Mouse (Mus musculus): Measurements from ENCODE around the gene Ptprm.

Ptprm gene

DNA sequence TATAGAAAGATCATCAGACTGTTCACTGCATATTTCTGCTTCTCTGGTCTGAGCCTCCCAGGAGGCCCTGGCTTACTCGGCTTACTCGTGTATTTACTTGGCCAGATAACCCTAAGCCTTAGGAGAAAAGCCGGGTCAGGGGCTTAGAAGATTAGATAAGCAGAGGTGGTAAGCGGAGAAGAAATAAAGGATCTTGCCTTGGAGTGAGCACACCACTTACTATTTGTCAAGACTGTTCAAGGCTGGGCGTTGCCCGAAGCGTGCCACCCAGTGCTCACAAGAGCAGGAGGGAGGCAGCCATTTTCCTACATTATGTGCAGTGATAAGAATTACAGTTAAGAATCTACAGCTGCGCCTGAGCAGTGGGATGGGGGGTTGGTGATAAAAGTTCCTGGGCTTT, 646.6 kb downstream of the Ptprm start:
- no peak for DNase-seq

DNA sequence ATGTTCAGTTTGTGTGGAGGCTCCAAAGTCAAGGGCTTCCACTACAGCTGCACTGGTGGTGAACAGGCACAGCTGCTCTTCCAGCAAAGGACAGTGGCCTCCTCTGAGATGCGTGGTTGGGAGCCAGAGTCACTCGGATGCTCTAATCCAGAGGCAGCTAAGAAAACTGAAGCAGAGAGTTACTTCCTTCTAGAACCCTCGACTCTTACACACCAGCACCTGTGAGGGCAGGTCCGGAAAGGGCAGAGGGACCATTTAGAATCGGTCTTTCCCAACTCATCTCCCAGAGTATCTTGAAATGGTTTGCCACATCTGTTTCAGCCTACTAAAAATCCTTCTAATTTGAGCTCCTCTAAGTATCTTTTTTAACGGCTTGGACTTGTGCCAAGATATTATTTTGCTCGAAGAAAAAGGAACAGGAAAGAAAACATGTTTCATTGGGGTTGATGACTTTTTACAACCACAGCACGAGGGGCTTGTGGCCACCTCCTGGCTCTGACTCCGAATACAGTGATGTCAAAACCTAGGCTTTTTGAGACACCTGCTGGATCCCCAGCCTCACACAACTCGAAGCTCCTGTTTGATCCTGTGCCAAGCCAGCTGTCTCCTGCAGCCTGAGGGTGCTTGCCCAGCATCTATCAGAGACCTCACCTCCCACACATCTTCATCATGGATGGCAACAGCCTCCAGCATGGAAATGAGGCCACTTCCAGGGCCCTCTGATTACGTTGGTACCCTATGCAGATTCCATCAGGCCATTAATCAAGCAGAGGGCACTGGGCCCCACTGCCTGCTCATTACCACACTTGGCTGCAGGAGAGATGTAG, 652.7 kb downstream of the Ptprm start:
- no peak for DNase-seq

DNA sequence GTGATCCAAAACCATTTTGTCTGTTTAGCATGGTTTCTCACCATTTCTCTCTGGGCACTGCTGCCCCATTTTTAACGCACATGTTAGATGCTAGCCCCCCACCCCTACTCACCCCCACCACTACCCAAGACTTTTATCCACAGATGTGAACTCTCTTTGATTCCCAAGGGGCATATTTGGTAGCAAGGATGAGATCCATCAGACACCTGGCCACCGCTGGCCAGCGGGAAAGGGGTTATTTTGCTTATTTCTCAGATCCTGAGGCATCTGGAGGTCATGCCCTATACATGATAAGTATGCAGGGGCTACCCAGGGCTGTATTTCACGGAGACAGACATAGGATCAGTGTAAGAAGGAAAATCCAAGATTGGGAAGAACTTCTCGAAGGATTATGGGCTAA, 654.4 kb downstream of the Ptprm start:
- DNase-seq: no peak

DNA sequence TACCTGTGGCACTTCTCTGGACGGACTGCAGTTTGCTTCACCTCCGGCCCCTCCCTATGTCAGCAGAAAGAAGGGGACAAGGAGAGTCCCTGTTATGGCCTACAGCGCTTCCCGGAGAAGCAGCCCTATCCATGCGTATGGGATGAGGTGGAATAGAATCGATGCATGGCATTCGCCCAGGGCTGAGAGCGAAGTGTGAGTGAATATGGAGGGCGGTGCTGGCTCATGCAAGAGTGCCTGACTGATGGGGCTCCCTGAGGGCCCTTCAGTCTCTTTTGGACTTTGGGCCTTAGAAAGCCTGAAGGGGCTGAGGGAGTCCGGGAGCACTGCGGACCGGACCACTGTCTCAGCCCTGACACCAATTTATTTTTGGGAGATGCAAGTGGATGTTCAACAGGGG, 656.6 kb downstream of the Ptprm start:
- DNase-seq: no peak

DNA sequence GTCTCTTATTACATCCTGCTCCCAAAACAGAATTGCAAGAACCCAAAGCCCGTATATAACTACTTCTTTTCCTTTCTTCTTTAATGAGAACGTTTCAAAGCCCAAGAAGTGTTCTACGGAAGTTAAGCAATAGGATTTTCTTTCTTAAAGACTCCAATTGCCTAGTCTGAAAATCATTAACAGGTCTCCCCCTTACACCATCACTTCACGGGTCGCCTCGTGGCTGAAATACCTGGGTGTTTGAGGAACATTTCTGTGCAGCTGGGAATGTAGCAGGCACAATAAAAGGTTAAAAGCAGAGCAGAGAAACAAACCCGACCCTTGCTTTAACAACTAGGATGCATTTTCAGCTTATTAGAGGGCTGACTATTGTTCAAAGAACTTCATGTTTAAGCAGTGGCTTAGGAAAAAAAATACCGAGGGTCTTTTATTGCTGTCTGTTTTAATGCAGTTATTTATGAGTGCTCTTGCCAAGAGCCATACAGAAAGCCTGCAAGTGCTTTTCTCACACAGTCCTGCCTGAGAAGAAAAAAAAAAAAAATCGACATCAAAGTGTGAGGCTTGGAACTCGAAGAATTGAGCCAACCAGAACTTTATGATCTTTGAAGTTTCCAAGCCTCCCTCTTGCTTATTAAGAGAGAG, 657.6 kb downstream of the Ptprm start:
- no peak for DNase-seq

GRCm38 (mm10) chr17:66694326-66694725, 659.9 kb downstream of the Ptprm start:
- no peak for DNase-seq

GRCm38 (mm10) chr17:66693676-66694304, 660.5 kb downstream of the Ptprm start:
- peak in 1 of 2 experiments; percentile 9 for DNase-seq

DNA sequence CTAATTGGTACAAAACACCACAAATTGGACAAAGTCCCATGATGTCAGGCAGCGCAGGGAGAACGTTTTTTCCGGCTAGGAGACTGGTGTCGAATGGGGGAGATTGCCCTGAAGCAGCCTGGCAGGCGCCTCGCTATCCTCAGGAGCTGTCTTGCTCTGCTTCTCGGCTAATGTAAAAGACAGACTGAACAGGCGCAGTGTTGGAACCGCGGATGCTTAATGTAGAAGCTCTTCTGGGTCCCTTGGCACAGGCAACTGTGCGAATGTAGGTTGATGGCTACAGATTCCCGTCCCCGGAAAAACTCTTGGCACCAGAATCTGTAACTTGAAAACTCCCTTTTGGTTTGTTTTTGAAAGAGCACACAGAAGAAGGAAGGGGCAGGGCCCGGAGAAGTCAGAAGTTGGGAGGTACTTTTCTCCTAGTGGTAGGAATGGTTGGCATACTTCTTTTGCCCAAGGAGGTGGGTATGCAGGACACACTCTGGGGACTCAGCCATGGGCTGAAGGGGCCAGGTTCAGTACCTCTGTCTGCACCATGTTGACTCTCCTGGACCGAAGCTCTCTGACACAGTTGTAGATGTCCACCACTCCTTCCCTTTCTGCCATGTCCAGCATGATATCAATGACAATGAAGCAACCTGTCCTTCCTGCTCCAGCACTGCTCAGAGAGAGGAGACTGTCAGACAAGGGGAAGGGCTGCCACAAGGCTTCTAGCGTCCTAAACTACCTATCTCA, 661.1 kb downstream of the Ptprm start:
- DNase-seq: no peak

DNA sequence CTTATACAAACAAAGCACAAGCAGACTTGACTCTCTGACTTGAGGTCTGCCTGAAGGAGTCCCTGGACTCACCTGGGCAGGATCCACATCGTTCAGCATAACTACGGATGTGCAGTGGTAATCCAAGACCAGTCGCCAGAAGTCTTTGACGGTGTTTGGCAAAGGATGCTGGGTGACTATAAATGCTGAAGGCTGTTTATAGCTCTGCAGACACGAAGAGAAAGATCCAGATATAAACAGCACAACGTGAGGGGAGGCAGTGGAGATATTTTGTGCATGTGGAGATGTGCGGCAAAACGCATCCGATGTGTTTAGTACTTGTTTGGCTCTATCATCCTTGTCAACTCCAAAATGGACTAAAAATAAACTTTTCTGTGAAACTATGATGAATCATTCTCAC, 666.1 kb downstream of the Ptprm start:
- DNase-seq: no peak

- no peak for DNase-seq
These were observed 666.7 kb downstream of the Ptprm start for GRCm38 (mm10) chr17:66687543-66687942.

DNA sequence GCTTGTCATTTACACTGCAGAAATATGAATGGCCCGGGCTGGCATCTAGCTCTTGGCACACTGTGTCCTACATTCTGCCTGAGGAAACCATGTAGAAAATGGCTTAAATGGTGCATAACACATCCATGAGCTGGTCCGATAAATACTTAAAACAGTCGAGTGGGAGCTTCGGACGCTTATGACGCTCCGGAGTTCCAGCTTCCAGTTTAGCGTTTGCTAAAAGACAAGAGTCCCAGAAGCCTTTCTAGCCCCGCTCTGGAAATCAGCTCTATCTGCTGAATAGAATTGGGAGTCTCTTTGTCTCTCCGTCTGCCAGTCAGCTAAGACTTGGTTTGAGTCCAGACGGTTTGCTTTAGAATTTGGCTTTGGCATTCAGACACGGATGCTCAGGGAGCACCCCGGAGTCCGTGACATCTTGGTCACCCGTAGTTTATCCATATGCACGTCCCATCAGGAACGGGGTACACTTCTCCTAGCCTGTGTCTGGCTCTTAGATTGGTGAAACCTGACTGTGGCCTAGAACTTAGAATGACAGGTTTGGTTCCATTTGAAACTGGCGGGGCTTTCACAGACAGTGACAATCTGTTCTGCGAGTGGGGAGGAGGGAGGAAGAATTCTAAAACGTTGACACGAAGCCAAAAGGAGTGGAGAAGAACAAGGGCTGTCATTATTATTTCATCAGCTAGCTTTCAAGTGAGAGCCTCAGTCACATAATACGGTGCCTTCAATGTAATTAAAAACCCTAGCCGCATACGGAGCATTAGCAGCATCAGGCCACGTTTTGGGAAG, 667.4 kb downstream of the Ptprm start:
- DNase-seq: peak; percentile 43 to 70

DNA sequence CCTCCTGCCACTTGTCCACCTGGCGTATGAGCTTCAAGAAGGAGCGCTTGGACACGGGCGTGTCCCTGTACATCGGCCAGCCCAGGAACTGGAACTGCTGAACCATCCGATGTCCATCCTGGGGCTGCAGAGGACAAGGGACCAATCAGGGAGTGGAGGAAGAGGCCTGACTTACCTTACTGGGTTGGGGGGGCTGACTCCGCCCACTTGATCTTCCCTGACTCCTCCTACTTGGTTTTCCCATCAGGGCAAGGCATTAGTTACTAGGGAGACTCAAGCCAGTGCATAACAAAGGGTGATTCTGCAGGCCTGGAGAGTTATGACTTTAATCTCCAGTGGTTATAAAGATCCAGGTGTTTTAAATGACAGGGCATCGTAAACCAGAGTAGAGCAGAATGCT, 670.8 kb downstream of the Ptprm start:
- no peak for DNase-seq

DNA sequence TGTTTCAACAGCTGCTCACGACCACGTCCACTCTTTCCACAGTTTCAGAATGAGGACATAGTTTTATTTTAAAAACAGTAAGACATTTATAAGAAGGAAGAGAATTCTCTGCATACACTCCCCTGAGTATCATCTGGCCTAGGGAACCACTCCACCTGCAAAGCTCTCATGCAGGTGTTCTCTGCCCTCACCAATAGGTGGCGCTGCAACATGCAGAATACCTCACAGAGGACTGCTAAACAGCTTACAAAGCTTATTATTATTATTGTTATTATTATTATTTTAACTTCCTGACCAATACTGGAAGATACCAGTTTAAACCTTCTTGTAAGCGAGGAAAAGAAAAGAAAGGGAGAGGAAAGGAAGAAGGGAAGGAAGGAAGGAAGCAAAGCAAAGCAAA, 673.6 kb downstream of the Ptprm start:
- DNase-seq: peak; percentile 76 to 83

DNA sequence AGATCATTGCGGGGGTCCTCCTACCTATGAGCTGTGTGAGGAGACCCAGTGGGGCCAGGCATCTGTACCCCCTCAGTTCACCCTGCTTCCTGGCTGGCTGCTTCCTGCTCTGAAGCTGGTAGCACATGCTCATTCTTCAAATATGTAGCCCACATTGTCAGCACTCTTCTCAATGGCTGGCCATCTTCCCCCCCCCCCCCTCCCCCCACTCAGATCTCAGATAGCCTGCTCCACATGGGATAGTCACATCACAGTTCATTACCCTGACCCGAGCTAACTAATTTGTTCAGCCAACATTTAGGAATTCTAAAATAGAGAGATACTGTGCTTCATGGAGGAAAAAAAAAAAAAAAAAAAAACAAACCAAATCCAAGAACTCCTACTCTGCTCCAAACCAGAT, 679.6 kb downstream of the Ptprm start:
- DNase-seq: no peak

DNA sequence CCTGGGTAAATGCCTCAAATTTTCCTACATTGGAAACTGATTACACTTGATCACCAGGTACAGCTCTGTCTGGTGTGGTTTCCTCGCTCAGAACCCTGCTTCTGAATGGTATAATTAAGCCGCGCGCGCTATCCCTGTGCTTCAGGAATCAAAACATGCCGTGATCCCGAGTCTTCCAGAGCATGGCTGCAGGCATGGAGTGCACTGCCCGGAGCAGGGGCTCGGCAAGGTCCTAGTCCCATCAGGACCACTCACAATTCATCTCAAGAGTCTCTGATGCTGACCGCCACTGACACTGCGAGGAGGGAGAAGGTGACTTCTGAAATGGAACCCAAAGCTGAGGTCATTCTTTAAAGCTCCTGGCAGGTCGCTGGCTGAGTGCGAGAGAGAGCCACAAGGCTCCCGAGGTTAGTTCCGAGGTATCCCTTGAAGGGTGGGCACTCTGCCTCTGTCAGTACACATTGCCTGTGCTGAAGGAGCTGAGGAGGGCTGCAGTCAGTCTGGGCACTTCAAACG, 682.5 kb downstream of the Ptprm start:
- DNase-seq: no peak

DNA sequence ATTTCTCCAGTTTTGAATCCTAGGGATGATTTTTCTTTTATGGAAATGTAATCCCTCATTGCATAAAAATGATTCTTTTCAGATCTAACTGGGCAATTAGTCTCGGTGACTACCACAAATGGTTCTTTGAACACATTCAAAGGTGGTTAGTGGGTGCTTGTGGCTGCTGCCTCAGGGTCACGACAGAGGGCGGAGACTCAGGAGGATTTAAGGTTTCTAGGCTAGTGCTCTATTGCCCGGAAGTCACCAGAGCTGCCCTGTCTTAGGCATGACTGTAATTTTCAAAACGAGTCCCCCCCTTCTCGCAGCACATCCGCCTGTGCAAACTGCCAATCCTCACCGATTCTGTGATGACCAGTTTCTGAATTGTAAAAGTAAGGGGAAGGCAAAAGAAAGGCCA, 683.0 kb downstream of the Ptprm start:
- no peak for DNase-seq

- DNase-seq: no peak
These were observed 688.5 kb downstream of the Ptprm start for GRCm38 (mm10) chr17:66665791-66666190.

GRCm38 (mm10) chr17:66665201-66665756, 689.0 kb downstream of the Ptprm start:
- DNase-seq: no peak

- DNase-seq: no peak
These were observed 689.5 kb downstream of the Ptprm start for GRCm38 (mm10) chr17:66664796-66665195.

DNA sequence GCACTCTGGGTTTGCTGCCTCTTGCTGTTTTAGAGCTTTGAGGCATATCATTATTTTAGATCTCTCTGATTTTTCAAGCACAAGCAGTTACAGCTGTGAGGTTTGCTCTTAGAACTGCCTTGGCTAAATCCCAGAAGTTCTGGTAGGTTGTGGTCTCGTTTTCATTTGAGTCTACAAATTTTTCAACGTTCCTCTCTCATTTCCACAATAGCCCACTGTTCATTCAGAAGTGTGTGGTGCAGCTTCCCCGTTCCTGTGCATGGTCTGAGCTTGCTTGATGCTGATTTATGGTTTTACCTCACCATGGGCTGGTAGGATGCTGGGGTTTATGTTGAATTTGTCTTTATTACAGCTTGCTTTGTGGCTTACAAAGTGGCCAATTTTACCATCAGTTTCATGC, 695.0 kb downstream of the Ptprm start:
- DNase-seq: no peak

- DNase-seq: peak; percentile 7 to 13
These were observed 716.1 kb downstream of the Ptprm start for GRCm38 (mm10) chr17:66637951-66638722.

Data from cerebellum, postnatal 14 days (tissue).